Mouse (Mus musculus) liver, embryonic 14.5 days (tissue): ENCODE results near the gene Cdan1.
A peak's percentile ranks its signal among the peaks of the same experiment; 100 is the strongest.

Experiments used
- CTCF ChIP-seq: IDR thresholded peaks from 2 replicates; pipeline ENCODE4 v1.5.1; 2016; ENCODE audit warnings: antibody characterized with exemption, low read depth, control low read depth
- EP300 ChIP-seq: IDR thresholded peaks from 2 replicates; pipeline ENCODE4 v1.6.1; 2016; ENCODE audit warnings: antibody characterized with exemption, low read depth

- no peak for TF ChIP-seq EP300
- 0 out of 2 replicates have a peak, but pooled peaks have one; percentile 19 for TF ChIP-seq CTCF
Measured at GRCm38 (mm10) chr2:120729775-120730585, 119.9 kb downstream of the Cdan1 start.
